8 mouse cellular contexts compared by ENCODE assay signal in the genomic region with DNA sequence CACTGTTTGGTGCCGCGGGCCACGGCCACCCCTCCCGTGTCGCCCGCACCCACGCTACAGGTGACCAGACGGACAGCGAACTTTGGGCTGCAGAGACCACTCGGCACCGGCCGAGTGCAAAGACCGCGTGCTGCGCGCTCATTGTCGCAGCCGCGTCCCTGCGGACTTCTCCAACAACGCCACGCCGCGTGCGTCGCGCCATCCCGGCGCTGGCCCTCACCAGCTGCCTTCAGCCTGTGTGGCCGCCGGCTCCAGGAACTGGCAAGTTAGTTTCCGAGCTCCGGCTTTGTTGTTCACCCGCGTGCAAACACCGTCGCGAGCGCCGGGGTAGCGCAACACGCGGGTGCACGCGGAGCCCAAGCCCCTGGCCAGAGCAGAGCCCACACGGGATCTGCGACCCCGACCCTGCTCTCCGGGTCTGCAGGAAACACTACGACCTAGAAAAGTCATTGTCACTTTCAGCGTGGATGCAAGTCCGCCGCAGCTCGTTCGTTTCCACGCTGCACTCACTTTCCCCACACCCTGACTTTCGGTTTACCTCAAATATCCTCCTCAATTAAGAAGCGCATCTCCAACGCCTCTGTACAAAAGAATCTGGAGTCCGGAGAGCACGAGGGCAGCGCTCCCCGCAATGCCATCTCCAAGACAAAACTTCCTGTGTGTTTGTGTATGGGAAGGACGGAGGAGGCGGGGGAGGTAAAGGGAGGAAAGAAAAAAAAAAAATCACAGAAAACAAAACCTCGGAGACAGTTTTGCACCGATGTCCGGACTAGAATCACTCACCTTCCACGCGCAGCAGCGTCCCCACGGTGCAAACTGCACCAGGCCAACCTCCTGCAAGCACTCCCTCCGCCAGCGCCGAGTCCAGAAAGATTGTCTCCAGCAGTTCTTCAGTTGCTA. TPM values are rescaled to one million over a fixed set of nuclear protein-coding genes. Genes with fewer than 3 reads are reported as not detected.
DNase-seq lines count a peak whose midpoint lies in the region; ATAC-seq and TF ChIP-seq lines count a peak whose summit lies in the region.

No protein-coding gene starts in this region.

- peak; percentile 68 for DNase-seq in 3T3-L1 (ENCODE audit: low read depth, low spot score)
- peak; percentile 72 for DNase-seq in adrenal gland, adult 2 months
- DNase-seq in embryonic facial prominence, embryonic 10.5 days (ENCODE audit: low spot score): peak; percentile 73
- peak; percentile 55 to 68 for DNase-seq in heart, adult 2 months
- DNase-seq in neural tube, embryonic 10.5 days (ENCODE audit: extremely low spot score, low spot score): peak; percentile 74

- intact Hi-C loops in heart, adult 2 months (cut with DNase I): loop anchor here (2.0 to 10.0 kb wide), 6 partner anchors 49 to 369 kb away; a partner anchor contains a TSS

- peak; percentile 50; the same call in 1 of the 2 replicates for TF ChIP-seq POLR2A in heart, adult 2 months (IDR thresholded peaks at IDR 0.05; ENCODE audit: insufficient read depth, low read depth, low read length)
- TF ChIP-seq POLR2A in testis, adult 2 months (IDR thresholded peaks at IDR 0.05; ENCODE audit: control insufficient read depth, low read depth, low read length): no peak

- H3K4me2 ChIP-seq in kidney, embryonic 14.5 days (replicated peaks; ENCODE audit: low read depth, low read length): peak overlapping the region; percentile 69
- H3K4me2 ChIP-seq in liver, embryonic 15.5 days: peak overlapping the region; percentile 99

- peaks cover 19% of the 10 kb centered on the region for H3K36me3 ChIP-seq in embryonic facial prominence, embryonic 10.5 days (replicated peaks)
- H3K36me3 ChIP-seq in heart, adult 2 months (ENCODE audit: control insufficient read depth, insufficient read depth, low read length): no peaks in the 10 kb centered on the region
- peaks cover 5% of the 10 kb centered on the region; the same call in 1 of the 2 replicates for H3K36me3 ChIP-seq in kidney, embryonic 14.5 days (ENCODE audit: control insufficient read depth, insufficient read depth, low read length)
- H3K36me3 ChIP-seq in liver, embryonic 15.5 days (replicated peaks): no peaks in the 10 kb centered on the region
- H3K36me3 ChIP-seq in testis, adult 2 months (ENCODE audit: control insufficient read depth, insufficient read depth, low read length): no peaks in the 10 kb centered on the region

- peak overlapping the region; percentile 100 for H3K27ac ChIP-seq in embryonic facial prominence, embryonic 10.5 days (replicated peaks)
- H3K27ac ChIP-seq in heart, adult 2 months: peak overlapping the region; percentile 73
- peak overlapping the region; percentile 88 for H3K27ac ChIP-seq in kidney, embryonic 14.5 days (ENCODE audit: low read depth, low read length)
- peak overlapping the region; percentile 83 for H3K27ac ChIP-seq in liver, embryonic 15.5 days (replicated peaks)
- peak overlapping the region; percentile 69 for H3K27ac ChIP-seq in testis, adult 2 months (ENCODE audit: control insufficient read depth, insufficient read depth, low read depth, low read length)

- TF ChIP-seq EP300 in heart, adult 2 months (IDR thresholded peaks at IDR 0.05; ENCODE audit: insufficient read depth, low read depth, low read length): no peak

- H3K79me2 ChIP-seq in heart, adult 2 months (replicated peaks; ENCODE audit: control insufficient read depth, insufficient read depth, low read length): no peaks in the 10 kb centered on the region

- TF ChIP-seq CTCF in heart, adult 2 months (IDR thresholded peaks at IDR 0.05): no peak
- no peak for TF ChIP-seq CTCF in testis, adult 2 months (IDR thresholded peaks at IDR 0.05; ENCODE audit: control insufficient read depth, insufficient read depth, insufficient replicate concordance, low read depth, low read length)

- ATAC-seq in kidney, embryonic 14.5 days (ENCODE audit: low FRiP score, low TSS enrichment): 0 out of 2 replicates have a peak, but pooled peaks have one; percentile 21
- ATAC-seq in liver, embryonic 15.5 days (ENCODE audit: insufficient read depth): peak; percentile 14

- H3K9me3 ChIP-seq in embryonic facial prominence, embryonic 10.5 days: no peaks in the 10 kb centered on the region
- no peaks in the 10 kb centered on the region for H3K9me3 ChIP-seq in kidney, embryonic 14.5 days (ENCODE audit: control insufficient read depth, low read length)
- no peaks in the 10 kb centered on the region for H3K9me3 ChIP-seq in liver, embryonic 15.5 days (replicated peaks)

- no peaks in the 10 kb centered on the region for H3K27me3 ChIP-seq in embryonic facial prominence, embryonic 10.5 days (replicated peaks; ENCODE audit: low read depth, poor library complexity, severe bottlenecking)
- no peaks in the 10 kb centered on the region for H3K27me3 ChIP-seq in heart, adult 2 months (ENCODE audit: control insufficient read depth, insufficient read depth, low read length)
- H3K27me3 ChIP-seq in kidney, embryonic 14.5 days (ENCODE audit: control insufficient read depth, insufficient read depth, low read length): no peaks in the 10 kb centered on the region
- no peaks in the 10 kb centered on the region for H3K27me3 ChIP-seq in liver, embryonic 15.5 days
- H3K27me3 ChIP-seq in testis, adult 2 months (ENCODE audit: control insufficient read depth, insufficient read depth, low read length): no peaks in the 10 kb centered on the region

- peak overlapping the region; percentile 86 for H3K4me3 ChIP-seq in embryonic facial prominence, embryonic 10.5 days
- peak overlapping the region; percentile 86 for H3K4me3 ChIP-seq in heart, adult 2 months
- peak overlapping the region; percentile 72 for H3K4me3 ChIP-seq in kidney, embryonic 14.5 days (ENCODE audit: low read length)
- H3K4me3 ChIP-seq in liver, embryonic 15.5 days (replicated peaks): peak overlapping the region; percentile 88
- H3K4me3 ChIP-seq in testis, adult 2 months (ENCODE audit: control insufficient read depth, low read depth, low read length): peak overlapping the region; percentile 83

- under 1% methylated on average over 75 of the region's 75 CpGs for WGBS in embryonic facial prominence, embryonic 10.5 days
- under 1% methylated on average over 75 of the region's 75 CpGs for WGBS in heart, adult 2 months
- under 1% methylated on average over 72 of the region's 75 CpGs for WGBS in kidney, embryonic 14.5 days
- under 1% methylated on average over 75 of the region's 75 CpGs for WGBS in liver, embryonic 15.5 days (ENCODE audit: insufficient replicate concordance)

- peak overlapping the region; percentile 83 for H3K9ac ChIP-seq in heart, adult 2 months (ENCODE audit: low read depth, low read length)
- peak overlapping the region; percentile 97 for H3K9ac ChIP-seq in kidney, embryonic 14.5 days (ENCODE audit: low read depth, low read length)
- H3K9ac ChIP-seq in liver, embryonic 15.5 days: peak overlapping the region; percentile 84

- H3K4me1 ChIP-seq in embryonic facial prominence, embryonic 10.5 days: peaks cover 32% of the 10 kb centered on the region
- no peaks in the 10 kb centered on the region for H3K4me1 ChIP-seq in heart, adult 2 months (ENCODE audit: control insufficient read depth, insufficient read depth, low read length)
- H3K4me1 ChIP-seq in kidney, embryonic 14.5 days (ENCODE audit: control insufficient read depth, insufficient read depth, low read length): peaks cover 11% of the 10 kb centered on the region; the same call in 1 of the 2 replicates
- peaks cover 45% of the 10 kb centered on the region for H3K4me1 ChIP-seq in liver, embryonic 15.5 days (replicated peaks)
- peaks cover 14% of the 10 kb centered on the region for H3K4me1 ChIP-seq in testis, adult 2 months (ENCODE audit: control insufficient read depth, insufficient read depth, low read length)

RNA-seq across cellular contexts. Expression of a gene that starts 0.5 kb away (rescaled TPM):
- 10 to 100 TPM; 19.8 to 21.4 TPM for total RNA-seq in adrenal gland, adult 2 months (2021)
- polyA plus RNA-seq in adrenal gland, adult 2 months (2012; rRNA removed): 1.2 and 1.5 TPM in 2 replicates
- 306 and 334 TPM in 2 replicates for polyA plus RNA-seq in embryonic facial prominence, embryonic 10.5 days (2016; fragmentation: Nextera tagmentation; extraction: Ambion mirVana)
- 1 to 10 TPM; 2.7 to 5.0 TPM for total RNA-seq in heart, adult 2 months (2021)
- 1.3 and 2.1 TPM in 2 replicates for polyA plus RNA-seq in heart, adult 2 months (2012; rRNA removed)
- 146 and 181 TPM in 2 replicates for polyA plus RNA-seq in kidney, embryonic 14.5 days (2014; fragmentation: Nextera tagmentation; extraction: Ambion mirVana)
- 14.5 and 15.9 TPM in 2 replicates for polyA plus RNA-seq in liver, embryonic 15.5 days (2015; fragmentation: Nextera tagmentation; extraction: Ambion mirVana)
- polyA plus RNA-seq in testis, adult 2 months (2012; rRNA removed): 1.9 and 3.3 TPM in 2 replicates

RNA-seq across cellular contexts. Expression of a gene that starts 49.7 kb away (rescaled TPM):
- total RNA-seq in adrenal gland, adult 2 months (2021): 10 to 100 TPM; 10.2 to 16.5 TPM
- polyA plus RNA-seq in adrenal gland, adult 2 months (2012; rRNA removed): 4.2 and 6.9 TPM in 2 replicates
- polyA plus RNA-seq in embryonic facial prominence, embryonic 10.5 days (2016; fragmentation: Nextera tagmentation; extraction: Ambion mirVana): 16.9 and 17.0 TPM in 2 replicates
- 1 to 10 TPM; 4.1 to 4.2 TPM for total RNA-seq in heart, adult 2 months (2021)
- polyA plus RNA-seq in heart, adult 2 months (2012; rRNA removed): 4.0 and 7.4 TPM in 2 replicates
- 16.4 TPM in 2 replicates for polyA plus RNA-seq in kidney, embryonic 14.5 days (2014; fragmentation: Nextera tagmentation; extraction: Ambion mirVana)
- polyA plus RNA-seq in liver, embryonic 15.5 days (2015; fragmentation: Nextera tagmentation; extraction: Ambion mirVana): 4.3 and 5.7 TPM in 2 replicates
- polyA plus RNA-seq in testis, adult 2 months (2012; rRNA removed): 11.6 and 16.8 TPM in 2 replicates

Comparison
In these comparisons a context has a peak if more than half of its experiments do, and no peak if none do; other contexts are left out.
1. Peak in every context shown above with its lines: DNase-seq, ATAC-seq, H3K4me3 ChIP-seq and H3K27ac ChIP-seq.